Mouse (Mus musculus) spleen, adult 18-20 months (tissue): ENCODE data around the gene Tekt5.

Experiments used
- DNase-seq, 2 experiments: peaks; one replicate each; pipeline ENCODE4 v3.0.0; 2022; ENCODE audit warnings: mixed read lengths in 2 of 2

Gene Tekt5

GRCm38 (mm10) chr16:10335953-10336352 is 59.3 kb downstream of the Tekt5 start:
- DNase-seq = no peak

GRCm38 (mm10) chr16:10332732-10333131 is 62.6 kb downstream of the Tekt5 start:
- no peak for DNase-seq

- no peak for DNase-seq
These were observed 64.4 kb downstream of the Tekt5 start for GRCm38 (mm10) chr16:10330586-10331495.

- no peak for DNase-seq
These were observed 67.5 kb downstream of the Tekt5 start for GRCm38 (mm10) chr16:10327563-10328333.

- no peak for DNase-seq
These were observed 75.2 kb downstream of the Tekt5 start for GRCm38 (mm10) chr16:10319914-10320569.

- no peak for DNase-seq
These were observed 78.1 kb downstream of the Tekt5 start for GRCm38 (mm10) chr16:10317197-10317544.

- DNase-seq = no peak
These were observed 78.6 kb downstream of the Tekt5 start for GRCm38 (mm10) chr16:10316493-10317196.

- no peak for DNase-seq
These were observed 81.6 kb downstream of the Tekt5 start, which contains the start of gene Emp2 for GRCm38 (mm10) chr16:10313646-10314088. Gene Emp2, minus strand, starts transcription at chr16:10313968.

GRCm38 (mm10) chr16:10313226-10313625 is 82.1 kb downstream of the Tekt5 start:
- DNase-seq = no peak

- DNase-seq = no peak
These were observed 83.3 kb downstream of the Tekt5 start for GRCm38 (mm10) chr16:10311989-10312388.

GRCm38 (mm10) chr16:10311086-10311485 is 84.2 kb downstream of the Tekt5 start:
- no peak for DNase-seq

GRCm38 (mm10) chr16:10310507-10310906 is 84.8 kb downstream of the Tekt5 start:
- DNase-seq = no peak
